Mouse (Mus musculus): ENCODE results near the gene Slc1a4. TPM values are rescaled to one million over a fixed set of nuclear protein-coding genes. Genes with fewer than 3 reads are reported as not detected.

The Slc1a4 gene
- polyA plus RNA-seq, 1 experiment from 2014 or later: 27.3 TPM

DNA sequence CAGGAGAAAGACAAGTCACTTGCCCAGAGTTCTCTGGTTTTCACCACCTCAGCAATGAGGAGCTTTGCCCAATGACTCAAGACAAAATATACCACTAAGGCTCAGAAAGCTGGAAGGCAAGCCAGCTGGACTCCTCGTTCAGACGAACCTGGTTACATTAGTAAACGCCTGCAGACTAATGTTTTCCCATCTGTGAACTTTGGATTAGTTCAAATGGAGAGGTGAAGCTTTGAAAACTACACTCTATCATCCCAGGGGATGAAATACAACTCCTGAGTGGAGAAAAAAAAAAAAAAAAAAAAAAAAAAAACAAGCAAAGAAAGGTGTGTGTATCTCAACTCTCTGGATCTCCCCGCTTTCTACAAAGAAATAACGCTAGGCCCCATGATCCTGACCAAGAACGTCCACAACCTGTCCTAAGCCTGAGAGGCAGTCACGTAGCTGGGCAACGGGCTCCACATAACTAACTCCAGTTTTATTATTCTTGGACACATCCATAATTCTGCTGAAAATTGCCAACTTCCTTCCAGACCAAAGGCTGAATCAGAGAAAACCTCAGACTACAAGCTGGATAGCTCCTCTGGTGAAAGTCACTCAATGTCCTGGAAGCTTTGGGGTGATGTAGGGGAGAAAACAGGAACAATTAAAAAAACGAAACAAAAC is 1.4 kb downstream of the Slc1a4 start:
- Histone ChIP-seq H3K4me3 (ENCODE audit: low read depth, low read length) (peak overlapping the region; percentile 68), H3K4me2 (ENCODE audit: low read depth, low read length, severe bottlenecking) (peak overlapping the region; percentile 90), H3K4me1 (replicated peaks; ENCODE audit: control insufficient read depth, insufficient read depth, low read length) (no peaks in the 10 kb centered on the region), H3K27ac (ENCODE audit: low read depth, low read length) (no peak overlapping the region), H3K9me3 (ENCODE audit: control insufficient read depth, low read length) (no peaks in the 10 kb centered on the region), H3K27me3 (ENCODE audit: control insufficient read depth, insufficient read depth, low read length) (no peaks in the 10 kb centered on the region), H3K9ac (ENCODE audit: low read length) (peak overlapping the region; percentile 81), H3K36me3 (ENCODE audit: control insufficient read depth, insufficient read depth, low read length) (no peaks in the 10 kb centered on the region)
- DNase-seq (ENCODE audit: low spot score): no peak
- WGBS: 40% methylated on average over 9 of the region's 9 CpGs
- ATAC-seq (replicated peaks; ENCODE audit: low FRiP score): no peak

DNA sequence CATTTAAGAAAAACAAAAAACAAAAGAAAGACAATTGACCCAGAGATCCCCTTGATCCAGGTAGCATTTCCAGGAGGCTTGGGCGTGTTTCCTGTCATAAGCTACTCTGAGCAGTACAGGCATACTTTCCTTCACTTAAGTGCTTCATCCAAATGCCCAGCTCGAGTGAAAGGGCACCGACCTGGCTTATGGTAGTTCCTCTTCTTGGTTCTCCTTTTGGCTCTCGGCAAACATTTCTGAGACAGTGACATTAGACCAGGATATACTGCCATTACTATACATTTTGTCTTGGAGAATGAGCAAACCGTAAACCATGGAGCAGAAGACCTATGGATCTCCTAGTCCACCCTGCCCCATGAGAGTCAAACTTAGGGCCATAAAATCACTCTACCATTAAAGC is 2.8 kb downstream of the Slc1a4 start:
- H3K4me3 ChIP-seq (ENCODE audit: low read depth, low read length): no peak overlapping the region
- no peak overlapping the region for H3K27ac ChIP-seq (ENCODE audit: low read depth, low read length)
- DNase-seq (ENCODE audit: low spot score): no peak
- H3K27me3 ChIP-seq (ENCODE audit: control insufficient read depth, insufficient read depth, low read length): no peaks in the 10 kb centered on the region
- no peaks in the 10 kb centered on the region for H3K4me1 ChIP-seq (replicated peaks; ENCODE audit: control insufficient read depth, insufficient read depth, low read length)
- ATAC-seq (replicated peaks; ENCODE audit: low FRiP score): no peak
- H3K9ac ChIP-seq (ENCODE audit: low read length): no peak overlapping the region
- no peak overlapping the region for H3K4me2 ChIP-seq (ENCODE audit: low read depth, low read length, severe bottlenecking)
- H3K36me3 ChIP-seq (ENCODE audit: control insufficient read depth, insufficient read depth, low read length): no peaks in the 10 kb centered on the region
- 94% methylated on average over 5 of the region's 5 CpGs for WGBS
- no peaks in the 10 kb centered on the region for H3K9me3 ChIP-seq (ENCODE audit: control insufficient read depth, low read length)

DNA sequence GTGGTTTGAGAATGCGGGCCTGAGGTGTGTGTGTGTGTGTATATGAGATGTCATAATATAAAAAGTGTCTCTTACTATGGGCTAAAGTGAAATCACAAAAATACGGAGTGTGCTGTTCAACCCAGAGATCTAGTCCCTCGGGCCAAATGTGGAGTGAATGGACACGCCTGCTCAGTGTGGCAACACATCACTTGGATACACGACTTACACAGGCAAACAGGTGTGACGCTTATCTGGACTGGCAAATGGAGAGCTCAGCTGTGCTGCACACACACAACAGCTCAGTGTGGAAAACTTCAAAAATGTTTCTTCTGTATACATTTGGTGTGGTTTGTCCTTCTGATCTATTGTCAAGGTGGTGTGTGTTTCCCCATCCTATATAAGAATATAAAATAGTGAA is 3.7 kb downstream of the Slc1a4 start:
- no peaks in the 10 kb centered on the region for H3K4me1 ChIP-seq (replicated peaks; ENCODE audit: control insufficient read depth, insufficient read depth, low read length)
- ATAC-seq (replicated peaks; ENCODE audit: low FRiP score): no peak

DNA sequence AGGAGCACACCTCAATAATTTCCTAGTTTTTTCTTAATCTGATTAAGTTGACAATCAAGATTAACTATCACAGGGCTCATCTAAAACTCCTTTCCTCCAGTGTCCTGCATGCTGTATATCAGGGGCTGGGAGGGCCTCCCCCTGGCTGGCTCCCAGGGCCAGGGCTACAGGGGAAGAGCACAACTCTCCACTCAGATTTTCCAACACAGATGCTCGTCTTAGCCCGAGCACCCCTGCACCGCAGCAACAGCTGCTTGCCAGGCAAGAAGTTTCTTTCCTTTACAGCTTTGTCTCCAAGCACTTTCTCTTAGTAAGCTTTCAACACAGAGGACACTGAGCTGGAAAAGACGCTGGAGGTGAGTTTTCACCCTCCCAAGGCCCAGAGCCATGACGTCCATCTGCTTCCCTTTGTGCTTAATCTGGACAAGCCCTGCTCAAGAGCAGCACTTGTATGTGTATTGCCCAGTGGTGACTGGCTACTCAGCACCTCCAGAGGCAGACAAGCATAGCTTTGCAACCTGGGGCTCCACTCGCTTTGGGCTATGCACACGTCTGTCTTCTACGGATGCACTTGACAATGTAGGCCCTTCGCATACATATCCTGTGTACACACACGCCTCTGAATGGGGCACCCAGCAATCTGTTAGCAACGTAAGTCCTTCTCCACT is 6.1 kb downstream of the Slc1a4 start:
- 75% methylated on average over 11 of the region's 11 CpGs for WGBS
- Histone ChIP-seq H3K9me3 (ENCODE audit: control insufficient read depth, low read length) (no peaks in the 10 kb centered on the region), H3K36me3 (ENCODE audit: control insufficient read depth, insufficient read depth, low read length) (no peaks in the 10 kb centered on the region), H3K9ac (ENCODE audit: low read length) (no peak overlapping the region), H3K4me3 (ENCODE audit: low read depth, low read length) (no peak overlapping the region), H3K4me1 (replicated peaks; ENCODE audit: control insufficient read depth, insufficient read depth, low read length) (no peaks in the 10 kb centered on the region), H3K4me2 (ENCODE audit: low read depth, low read length, severe bottlenecking) (no peak overlapping the region), H3K27ac (ENCODE audit: low read depth, low read length) (no peak overlapping the region), H3K27me3 (ENCODE audit: control insufficient read depth, insufficient read depth, low read length) (no peaks in the 10 kb centered on the region)
- no peak for DNase-seq (ENCODE audit: low spot score)
- no peak for ATAC-seq (replicated peaks; ENCODE audit: low FRiP score)

More for the DNA sequence above, 3.7 kb downstream of the Slc1a4 start:
- Histone ChIP-seq H3K27me3 (ENCODE audit: control insufficient read depth, insufficient read depth, low read length) (no peaks in the 10 kb centered on the region), H3K4me3 (ENCODE audit: low read depth, low read length) (no peak overlapping the region), H3K9me3 (ENCODE audit: control insufficient read depth, low read length) (no peaks in the 10 kb centered on the region), H3K4me2 (ENCODE audit: low read depth, low read length, severe bottlenecking) (no peak overlapping the region), H3K9ac (ENCODE audit: low read length) (no peak overlapping the region), H3K36me3 (ENCODE audit: control insufficient read depth, insufficient read depth, low read length) (no peaks in the 10 kb centered on the region), H3K27ac (ENCODE audit: low read depth, low read length) (no peak overlapping the region)
- 92% methylated on average over 6 of the region's 6 CpGs for WGBS
- no peak for DNase-seq (ENCODE audit: low spot score)

DNA sequence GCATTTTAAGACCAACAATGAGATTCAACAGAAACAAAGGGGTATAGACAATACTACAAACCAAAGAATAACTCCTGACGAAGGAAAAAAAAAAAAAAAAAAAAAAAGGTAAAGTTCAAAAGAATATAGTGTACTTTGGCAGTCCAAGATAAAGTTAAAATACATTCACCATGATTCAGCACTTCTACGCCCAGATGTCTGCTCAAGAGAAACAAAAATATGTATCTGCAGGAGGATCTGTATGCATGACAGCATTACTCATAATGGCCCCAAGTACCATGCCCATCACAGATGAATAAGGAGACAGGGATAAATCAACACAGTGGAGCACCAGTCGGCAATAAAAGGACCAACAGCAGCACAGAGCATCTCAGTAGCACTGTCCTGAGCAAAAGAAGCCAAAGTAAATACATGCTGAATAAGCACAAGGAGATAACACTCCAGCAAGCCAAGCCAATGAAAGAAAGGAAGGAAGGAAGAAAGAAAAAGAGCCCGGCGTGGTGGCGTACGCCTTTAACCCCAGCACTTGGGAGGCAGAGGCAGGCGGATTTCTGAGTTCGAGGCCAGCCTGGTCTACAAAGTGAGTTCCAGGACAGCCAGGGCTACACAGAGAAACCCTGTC is 7.3 kb downstream of the Slc1a4 start:
- Histone ChIP-seq H3K36me3 (ENCODE audit: control insufficient read depth, insufficient read depth, low read length) (no peaks in the 10 kb centered on the region), H3K9me3 (ENCODE audit: control insufficient read depth, low read length) (no peaks in the 10 kb centered on the region), H3K4me1 (replicated peaks; ENCODE audit: control insufficient read depth, insufficient read depth, low read length) (no peaks in the 10 kb centered on the region), H3K27me3 (ENCODE audit: control insufficient read depth, insufficient read depth, low read length) (no peaks in the 10 kb centered on the region), H3K27ac (ENCODE audit: low read depth, low read length) (no peak overlapping the region), H3K4me2 (ENCODE audit: low read depth, low read length, severe bottlenecking) (no peak overlapping the region), H3K9ac (ENCODE audit: low read length) (no peak overlapping the region), H3K4me3 (ENCODE audit: low read depth, low read length) (no peak overlapping the region)
- WGBS: 94% methylated on average over 9 of the region's 9 CpGs
- ATAC-seq (replicated peaks; ENCODE audit: low FRiP score): no peak
- DNase-seq (ENCODE audit: low spot score): no peak

DNA sequence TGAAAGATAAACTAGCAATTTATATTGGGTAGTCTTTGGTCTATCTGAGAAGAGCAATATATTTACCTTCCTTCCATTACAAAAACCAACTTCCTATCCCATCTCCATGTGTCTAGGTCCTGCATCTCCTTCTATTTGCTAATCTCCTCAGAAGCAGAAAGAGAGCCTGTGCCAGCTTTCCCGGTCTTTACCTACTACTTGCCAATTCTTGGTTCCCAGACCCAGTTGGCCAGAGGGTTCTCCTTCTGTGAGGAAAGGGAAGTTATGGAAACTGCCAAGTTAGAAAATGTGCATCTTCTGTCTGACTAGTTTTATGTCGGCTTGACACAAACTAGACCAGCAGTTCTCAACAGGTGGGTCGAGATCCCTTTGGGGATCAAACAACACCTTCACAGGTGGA is 8.5 kb downstream of the Slc1a4 start:
- ATAC-seq (replicated peaks; ENCODE audit: low FRiP score): no peak
- Histone ChIP-seq H3K9ac (ENCODE audit: low read length) (no peak overlapping the region), H3K4me3 (ENCODE audit: low read depth, low read length) (no peak overlapping the region), H3K36me3 (ENCODE audit: control insufficient read depth, insufficient read depth, low read length) (no peaks in the 10 kb centered on the region), H3K4me1 (replicated peaks; ENCODE audit: control insufficient read depth, insufficient read depth, low read length) (no peaks in the 10 kb centered on the region), H3K9me3 (ENCODE audit: control insufficient read depth, low read length) (no peaks in the 10 kb centered on the region), H3K4me2 (ENCODE audit: low read depth, low read length, severe bottlenecking) (no peak overlapping the region), H3K27me3 (ENCODE audit: control insufficient read depth, insufficient read depth, low read length) (no peaks in the 10 kb centered on the region), H3K27ac (ENCODE audit: low read depth, low read length) (no peak overlapping the region)
- DNase-seq (ENCODE audit: low spot score): no peak
- WGBS: 89% methylated on average over 3 of the region's 3 CpGs

DNA sequence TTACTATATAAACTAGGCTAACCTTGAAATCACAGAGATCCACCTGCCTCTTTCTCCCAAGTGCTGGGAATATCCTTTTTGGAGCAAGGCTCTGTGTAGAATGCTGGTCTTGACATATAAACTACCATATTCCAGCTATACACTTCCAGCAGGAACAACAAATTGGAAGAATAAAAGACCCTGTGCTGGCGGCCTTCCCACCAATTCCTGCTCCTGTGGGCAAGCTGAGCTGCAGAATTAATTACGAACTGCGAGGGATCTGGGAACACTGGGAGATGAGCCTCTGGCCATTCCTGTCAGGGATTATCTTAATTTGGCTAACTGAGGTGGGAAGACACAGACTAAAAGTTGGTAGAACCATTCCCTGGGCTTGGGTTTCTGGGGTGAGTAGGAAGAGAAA is 10.1 kb downstream of the Slc1a4 start:
- H3K4me1 ChIP-seq (replicated peaks; ENCODE audit: control insufficient read depth, insufficient read depth, low read length): no peaks in the 10 kb centered on the region
- H3K27me3 ChIP-seq (ENCODE audit: control insufficient read depth, insufficient read depth, low read length): no peaks in the 10 kb centered on the region
- no peaks in the 10 kb centered on the region for H3K9me3 ChIP-seq (ENCODE audit: control insufficient read depth, low read length)
- no peak overlapping the region for H3K9ac ChIP-seq (ENCODE audit: low read length)
- ATAC-seq (replicated peaks; ENCODE audit: low FRiP score) (no peak), DNase-seq (ENCODE audit: low spot score) (no peak)
- H3K36me3 ChIP-seq (ENCODE audit: control insufficient read depth, insufficient read depth, low read length): no peaks in the 10 kb centered on the region
- no peak overlapping the region for H3K4me3 ChIP-seq (ENCODE audit: low read depth, low read length)
- H3K27ac ChIP-seq (ENCODE audit: low read depth, low read length): no peak overlapping the region
- H3K4me2 ChIP-seq (ENCODE audit: low read depth, low read length, severe bottlenecking): no peak overlapping the region
- 54% methylated on average over 3 of the region's 3 CpGs for WGBS

DNA sequence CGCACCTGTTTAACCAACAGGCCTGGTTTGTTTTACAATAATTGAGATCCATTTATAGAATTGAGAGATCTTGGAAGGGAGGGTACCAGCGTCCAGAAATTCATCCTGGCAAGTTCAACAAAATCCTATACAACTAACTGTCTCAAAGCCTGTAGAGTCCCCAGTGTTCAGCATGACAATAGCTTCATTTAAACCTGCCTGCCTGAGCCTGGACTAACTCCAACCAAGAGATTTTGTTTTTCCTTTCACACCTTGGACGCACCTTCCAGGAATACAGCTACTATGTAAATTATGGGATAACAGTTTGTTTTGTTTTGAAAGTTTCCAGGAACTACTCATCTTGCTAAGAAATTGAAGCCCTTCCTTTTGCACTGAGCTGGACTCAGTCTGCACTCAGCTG is 11.9 kb downstream of the Slc1a4 start:
- H3K9ac ChIP-seq (ENCODE audit: low read length): no peak overlapping the region
- DNase-seq (ENCODE audit: low spot score): no peak
- ATAC-seq (replicated peaks; ENCODE audit: low FRiP score): no peak
- no peak overlapping the region for H3K4me2 ChIP-seq (ENCODE audit: low read depth, low read length, severe bottlenecking)
- H3K9me3 ChIP-seq (ENCODE audit: control insufficient read depth, low read length): no peaks in the 10 kb centered on the region
- no peak overlapping the region for H3K27ac ChIP-seq (ENCODE audit: low read depth, low read length)
- 75% methylated on average over 3 of the region's 3 CpGs for WGBS
- no peak overlapping the region for H3K4me3 ChIP-seq (ENCODE audit: low read depth, low read length)
- no peaks in the 10 kb centered on the region for H3K4me1 ChIP-seq (replicated peaks; ENCODE audit: control insufficient read depth, insufficient read depth, low read length)
- H3K36me3 ChIP-seq (ENCODE audit: control insufficient read depth, insufficient read depth, low read length): no peaks in the 10 kb centered on the region
- no peaks in the 10 kb centered on the region for H3K27me3 ChIP-seq (ENCODE audit: control insufficient read depth, insufficient read depth, low read length)
